Mouse (Mus musculus) MEL (cell line): ENCODE results near the gene Pax1.

Experiments
- CTCF ChIP-seq, 3 experiments: IDR thresholded peaks in 2 of 3; conservative IDR thresholded peaks in 1 of 3; 2 replicates each; pipeline ENCODE4 v1.5.1; 2011 to 2012; ENCODE audit warnings: low read length in 3 of 3, low read depth in 2 of 3, mild to moderate bottlenecking in 2 of 3, improper control_type of control experiment in 1 of 3, inconsistent platforms in 1 of 3, mixed read lengths in 1 of 3, moderate library complexity in 1 of 3; ENCODE audit not compliant: control insufficient read depth in 1 of 3, insufficient read depth in 1 of 3, poor library complexity in 1 of 3, severe bottlenecking in 1 of 3
- EP300 ChIP-seq, 2 experiments: IDR thresholded peaks; 2 replicates each; pipeline ENCODE4 v1.6.1; 2011; ENCODE audit warnings: improper control_type of control experiment in 2 of 2, low read length in 2 of 2, low read depth in 1 of 2, mild to moderate bottlenecking in 1 of 2
- MAX ChIP-seq: IDR thresholded peaks from 2 replicates; pipeline ENCODE4 v1.6.1; 2011; ENCODE audit warnings: low read length, improper control_type of control experiment
- MEF2A ChIP-seq: IDR thresholded peaks from 2 replicates; pipeline ENCODE4 v1.6.1; 2014; ENCODE audit warnings: low read depth, mild to moderate bottlenecking, inconsistent platforms, low read length, improper control_type of control experiment; ENCODE audit not compliant: poor library complexity, insufficient replicate concordance, severe bottlenecking; ENCODE audit errors: extremely low read depth
- POLR2A ChIP-seq, 2 experiments: IDR thresholded peaks; 2 replicates each; pipeline ENCODE4 v1.6.1; 2011 to 2012; ENCODE audit warnings: low read length in 2 of 2, mild to moderate bottlenecking in 2 of 2, control low read depth in 1 of 2, improper control_type of control experiment in 1 of 2, low read depth in 1 of 2, moderate library complexity in 1 of 2; ENCODE audit not compliant: control insufficient read depth in 1 of 2, insufficient read depth in 1 of 2, poor library complexity in 1 of 2

- no peak for TF ChIP-seq POLR2A (IDR thresholded peaks at IDR 0.05; ENCODE audit: control insufficient read depth in 1 of 2, insufficient read depth in 1 of 2, low read depth in 1 of 2, low read length in 2 of 2, poor library complexity in 1 of 2)
- TF ChIP-seq EP300 (IDR thresholded peaks at IDR 0.05; ENCODE audit: low read depth in 1 of 2, low read length in 2 of 2) = no peak
- no peak for TF ChIP-seq CTCF (IDR thresholded peaks at IDR 0.05 in 2 of 3, conservative IDR thresholded peaks at IDR 0.05 in 1 of 3; ENCODE audit: control insufficient read depth in 1 of 3, insufficient read depth in 1 of 3, low read depth in 2 of 3, low read length in 3 of 3, poor library complexity in 1 of 3, severe bottlenecking in 1 of 3)
- TF ChIP-seq MEF2A = no peak
- no peak for TF ChIP-seq MAX
Measured at GRCm38 (mm10) chr2:147370091-147370490, 8.4 kb downstream of the Pax1 start.
